Mouse (Mus musculus): ENCODE data around the gene Fpgs. TPM values are rescaled to one million over a fixed set of nuclear protein-coding genes. Genes with fewer than 3 reads are reported as not detected.
A peak's percentile ranks its signal among the peaks of the same experiment; 100 is the strongest.

Fpgs gene
- polyA plus RNA-seq, 1 experiment from 2014 or later = 31.1 TPM

DNA sequence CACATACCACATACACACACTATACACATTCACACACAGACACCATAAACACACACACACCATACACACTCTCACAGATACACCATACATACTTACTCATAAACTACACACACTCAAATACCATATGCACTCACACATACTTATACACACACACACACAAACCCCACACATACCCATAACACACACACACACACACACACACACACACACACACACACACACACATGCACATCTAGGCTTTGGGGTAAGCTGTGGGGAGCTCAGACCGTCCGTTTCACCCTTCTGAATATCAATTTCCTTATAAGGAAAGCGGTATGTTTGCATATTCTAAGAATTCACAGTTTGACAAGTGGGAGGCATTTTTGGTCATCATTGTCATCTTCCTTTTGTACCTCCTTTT is 18.6 kb upstream of the Fpgs start:
- Histone ChIP-seq H3K4me1 (peaks cover 24% of the 10 kb centered on the region), H3K4me2 (replicated peaks) (no peak overlapping the region; the same call in 1 of the 2 replicates), H3K36me3 (no peaks in the 10 kb centered on the region), H3K4me3 (no peak overlapping the region), H3K27me3 (no peaks in the 10 kb centered on the region; the same call in 1 of the 2 replicates), H3K9me3 (no peaks in the 10 kb centered on the region), H3K9ac (0 out of 2 replicates have a peak overlapping the region, but pooled peaks have one; percentile 1), H3K27ac (no peak overlapping the region; the same call in 1 of the 2 replicates)
- 77% methylated on average over 3 of the region's 3 CpGs for WGBS
- ATAC-seq (ENCODE audit: insufficient number of reproducible peaks, insufficient read depth, low FRiP score, low TSS enrichment) = no peak

DNA sequence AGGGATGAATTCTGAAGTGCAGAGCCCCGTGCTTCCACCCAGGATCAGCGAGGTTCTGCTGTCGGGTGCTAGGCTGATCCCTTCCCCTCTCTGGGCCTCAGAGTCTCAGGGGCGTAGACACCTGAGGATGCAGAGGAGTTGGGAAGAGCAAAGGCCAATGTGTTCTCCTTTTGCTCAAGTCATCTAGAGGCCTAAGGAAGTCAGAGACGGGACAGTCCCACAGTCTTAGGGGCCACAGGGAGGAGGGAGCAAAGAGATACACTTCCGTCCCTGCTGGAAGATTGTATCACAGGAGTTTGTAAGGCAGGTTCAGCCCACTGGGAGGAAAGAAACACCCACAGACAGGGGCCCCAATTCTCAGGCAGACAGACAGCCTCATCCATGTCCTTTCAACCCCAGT is 18.1 kb upstream of the Fpgs start:
- H3K27me3 ChIP-seq = no peaks in the 10 kb centered on the region; the same call in 1 of the 2 replicates
- 0 out of 2 replicates have a peak overlapping the region, but pooled peaks have one; percentile 1 for H3K9ac ChIP-seq
- H3K27ac ChIP-seq = no peak overlapping the region; the same call in 1 of the 2 replicates
- H3K4me3 ChIP-seq = no peak overlapping the region
- no peak for ATAC-seq (ENCODE audit: insufficient number of reproducible peaks, insufficient read depth, low FRiP score, low TSS enrichment)
- peaks cover 24% of the 10 kb centered on the region for H3K4me1 ChIP-seq
- 54% methylated on average over 6 of the region's 6 CpGs for WGBS
- H3K9me3 ChIP-seq = no peaks in the 10 kb centered on the region
- H3K4me2 ChIP-seq (replicated peaks) = peak overlapping the region; percentile 27
- H3K36me3 ChIP-seq = no peaks in the 10 kb centered on the region

- H3K4me1 ChIP-seq = peaks cover 24% of the 10 kb centered on the region
- peak within 1 kb of the TSS; percentile 27 for H3K4me2 ChIP-seq (replicated peaks)
- ATAC-seq (ENCODE audit: insufficient number of reproducible peaks, insufficient read depth, low FRiP score, low TSS enrichment) = 0 out of 2 replicates have a peak, but pooled peaks have one; percentile 12
Observed at GRCm38 (mm10) chr2:32720681-32721229, 16.8 kb upstream of the Fpgs start, which contains the start of gene Sh2d3c. TSS of gene Sh2d3c (plus strand) at chr2:32721055.

GRCm38 (mm10) chr2:32720053-32720452 is 16.1 kb upstream of the Fpgs start:
- no peaks in the 10 kb centered on the region; the same call in 1 of the 2 replicates for H3K27me3 ChIP-seq
- ATAC-seq (ENCODE audit: insufficient number of reproducible peaks, insufficient read depth, low FRiP score, low TSS enrichment) = no peak
- H3K36me3 ChIP-seq = no peaks in the 10 kb centered on the region
- H3K27ac ChIP-seq = no peak overlapping the region
- H3K4me3 ChIP-seq = no peak overlapping the region
- 92% methylated on average over 3 of the region's 3 CpGs for WGBS
- no peak overlapping the region for H3K9ac ChIP-seq
- H3K4me2 ChIP-seq (replicated peaks) = no peak overlapping the region
- H3K4me1 ChIP-seq = peaks cover 26% of the 10 kb centered on the region
- no peaks in the 10 kb centered on the region for H3K9me3 ChIP-seq

More at GRCm38 (mm10) chr2:32720681-32721229, 16.8 kb upstream of the Fpgs start, which contains the start of gene Sh2d3c:
- H3K9ac ChIP-seq = peak within 1 kb of the TSS; percentile 33; the same call in 1 of the 2 replicates
- no peaks in the 10 kb centered on the region for H3K9me3 ChIP-seq
- H3K4me3 ChIP-seq = no peak within 1 kb of the TSS
- no peaks in the 10 kb centered on the region for H3K36me3 ChIP-seq
- WGBS = 40% methylated on average over 8 of the region's 8 CpGs
- H3K27ac ChIP-seq = peak within 1 kb of the TSS; percentile 51
- no peaks in the 10 kb centered on the region; the same call in 1 of the 2 replicates for H3K27me3 ChIP-seq

- Histone ChIP-seq H3K9ac (no peak overlapping the region), H3K27me3 (no peaks in the 10 kb centered on the region; the same call in 1 of the 2 replicates), H3K27ac (no peak overlapping the region), H3K4me1 (peaks cover 38% of the 10 kb centered on the region), H3K4me3 (no peak overlapping the region), H3K36me3 (no peaks in the 10 kb centered on the region), H3K4me2 (replicated peaks) (no peak overlapping the region), H3K9me3 (no peaks in the 10 kb centered on the region)
- WGBS = 40% methylated on average over 9 of the region's 9 CpGs
- no peak for ATAC-seq (ENCODE audit: insufficient number of reproducible peaks, insufficient read depth, low FRiP score, low TSS enrichment)
Observed at GRCm38 (mm10) chr2:32718761-32719160, 14.8 kb upstream of the Fpgs start.

- Histone ChIP-seq H3K27me3 (no peaks in the 10 kb centered on the region), H3K4me2 (replicated peaks) (no peak overlapping the region), H3K9me3 (no peaks in the 10 kb centered on the region), H3K9ac (no peak overlapping the region), H3K36me3 (peaks cover 12% of the 10 kb centered on the region), H3K27ac (peak overlapping the region; percentile 98), H3K4me3 (no peak overlapping the region), H3K4me1 (peaks cover 27% of the 10 kb centered on the region)
- 63% methylated on average over 4 of the region's 4 CpGs for WGBS
- ATAC-seq (ENCODE audit: insufficient number of reproducible peaks, insufficient read depth, low FRiP score, low TSS enrichment) = no peak
Observed at GRCm38 (mm10) chr2:32714987-32715425, 11.1 kb upstream of the Fpgs start.

DNA sequence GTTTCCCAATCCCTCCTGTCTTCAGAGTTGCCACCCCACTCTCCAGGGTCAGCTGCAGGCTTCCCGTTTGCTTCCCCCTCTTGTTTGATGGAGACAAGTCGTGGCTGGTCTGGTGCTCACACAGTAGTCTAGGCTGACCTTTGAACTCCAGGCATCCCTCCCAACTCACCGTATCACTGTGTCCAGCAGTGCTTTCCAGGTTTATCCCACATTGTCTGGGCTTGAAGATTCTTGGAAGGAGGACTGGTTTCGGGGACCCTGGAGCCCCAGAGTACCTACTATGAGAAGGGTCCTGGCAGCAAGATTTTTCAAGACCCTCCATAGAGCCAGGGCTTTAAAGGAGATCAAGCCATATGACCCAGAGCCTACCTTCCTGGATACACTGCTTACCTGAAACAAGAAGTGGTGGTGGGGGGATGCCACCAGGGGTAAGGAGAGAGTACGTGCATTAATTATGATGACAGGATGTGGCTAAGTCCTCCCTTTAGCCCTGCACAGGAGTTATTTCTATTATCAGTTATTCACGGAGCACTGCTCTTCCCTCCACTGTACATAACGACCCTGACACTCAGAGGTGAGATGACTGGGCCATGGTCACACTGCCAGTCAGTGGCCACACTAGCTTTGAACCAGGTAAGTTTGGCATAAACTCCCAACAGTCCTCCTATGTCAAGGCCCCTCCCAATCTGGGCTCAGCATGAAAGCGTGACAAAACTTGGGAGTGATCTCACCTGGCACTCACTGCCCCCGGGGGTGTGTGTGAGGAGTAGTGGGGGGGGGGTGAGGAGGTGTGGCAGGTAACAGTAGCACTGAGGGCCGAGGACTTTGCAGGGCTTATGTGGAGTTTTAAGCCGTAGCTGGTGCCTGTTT is 10.4 kb upstream of the Fpgs start:
- Histone ChIP-seq H3K9ac (peak overlapping the region; percentile 85; the same call in 1 of the 2 replicates), H3K27ac (peak overlapping the region; percentile 98), H3K36me3 (peaks cover 18% of the 10 kb centered on the region), H3K27me3 (no peaks in the 10 kb centered on the region), H3K4me1 (peaks cover 27% of the 10 kb centered on the region), H3K4me2 (replicated peaks) (peak overlapping the region; percentile 85; the same call in 1 of the 2 replicates), H3K4me3 (peak overlapping the region; percentile 93; the same call in 1 of the 2 replicates), H3K9me3 (no peaks in the 10 kb centered on the region)
- WGBS = 50% methylated on average over 11 of the region's 11 CpGs
- no peak for ATAC-seq (ENCODE audit: insufficient number of reproducible peaks, insufficient read depth, low FRiP score, low TSS enrichment)

DNA sequence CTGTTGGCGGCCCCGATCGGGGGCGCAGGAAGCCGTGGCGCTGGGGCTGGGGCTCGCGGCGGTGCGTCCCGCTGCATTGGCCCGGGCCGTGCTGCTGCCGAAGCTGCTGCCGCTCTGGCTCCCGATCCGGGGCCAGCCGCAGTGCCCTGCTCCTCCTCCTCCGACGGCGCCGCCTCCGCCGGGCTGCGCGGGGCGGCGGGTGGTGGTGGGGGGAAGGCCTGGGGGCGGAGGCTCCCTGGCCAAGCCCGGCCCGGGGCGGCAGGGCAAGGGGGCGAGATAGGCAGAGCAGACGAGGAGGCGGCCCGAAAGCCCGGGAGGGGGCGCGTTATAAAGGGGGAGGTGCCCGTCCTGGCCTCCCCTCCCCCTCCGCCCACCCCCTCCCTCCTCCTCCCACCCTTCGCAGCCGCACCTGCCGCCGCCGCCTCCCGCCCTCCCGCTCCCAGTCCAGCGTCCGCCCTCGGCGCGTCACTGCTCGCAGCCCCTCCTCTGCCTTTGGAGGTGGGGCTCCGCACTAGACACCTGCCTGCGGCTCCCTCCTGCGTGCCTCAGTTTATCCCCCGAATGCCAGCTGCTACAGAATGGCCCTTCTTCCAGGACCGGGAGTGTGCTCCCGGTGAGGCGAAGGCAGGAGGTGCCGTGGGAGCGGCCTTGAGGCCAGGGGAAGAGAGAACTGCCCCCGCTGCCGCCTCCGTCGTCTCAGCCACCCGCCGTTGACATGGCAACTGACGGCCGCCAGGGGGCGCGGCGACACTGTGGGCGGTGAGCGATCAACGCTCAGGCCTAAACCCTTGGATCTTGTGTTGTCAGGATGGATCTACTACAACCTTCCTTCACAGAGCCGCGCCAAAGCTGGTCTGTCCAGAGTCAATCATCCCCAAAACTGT is 9.2 kb upstream of the Fpgs start, which contains the start of gene Cdk9:
Gene Cdk9 (minus strand): TSS at position 143 of the 884 bp plus-strand sequence.
- Histone ChIP-seq H3K4me1 (peaks cover 25% of the 10 kb centered on the region), H3K9ac (peak within 1 kb of the TSS; percentile 85), H3K27me3 (no peaks in the 10 kb centered on the region), H3K9me3 (no peaks in the 10 kb centered on the region), H3K36me3 (peaks cover 30% of the 10 kb centered on the region), H3K4me2 (replicated peaks) (peak within 1 kb of the TSS; percentile 85), H3K4me3 (peak within 1 kb of the TSS; percentile 93), H3K27ac (peak within 1 kb of the TSS; percentile 98)
- under 1% methylated on average over 63 of the region's 79 CpGs for WGBS
- peak; percentile 77 for ATAC-seq (ENCODE audit: insufficient number of reproducible peaks, insufficient read depth, low FRiP score, low TSS enrichment)

- peak overlapping the region; percentile 85 for H3K9ac ChIP-seq
- under 1% methylated on average over 41 of the region's 44 CpGs for WGBS
Observed at GRCm38 (mm10) chr2:32712586-32712933, 8.6 kb upstream of the Fpgs start.

GRCm38 (mm10) chr2:32712108-32712551 is 8.2 kb upstream of the Fpgs start:
- peak overlapping the region; percentile 93 for H3K4me3 ChIP-seq
- peaks cover 39% of the 10 kb centered on the region for H3K36me3 ChIP-seq
- H3K27ac ChIP-seq = peak overlapping the region; percentile 98
- no peaks in the 10 kb centered on the region for H3K27me3 ChIP-seq
- under 1% methylated on average over 41 of the region's 41 CpGs for WGBS
- peak; percentile 50 for ATAC-seq (ENCODE audit: insufficient number of reproducible peaks, insufficient read depth, low FRiP score, low TSS enrichment)
- H3K4me1 ChIP-seq = peaks cover 25% of the 10 kb centered on the region
- H3K4me2 ChIP-seq (replicated peaks) = peak overlapping the region; percentile 85
- no peaks in the 10 kb centered on the region for H3K9me3 ChIP-seq
- peak overlapping the region; percentile 85 for H3K9ac ChIP-seq

More at GRCm38 (mm10) chr2:32712586-32712933, 8.6 kb upstream of the Fpgs start:
- H3K27me3 ChIP-seq = no peaks in the 10 kb centered on the region
- H3K36me3 ChIP-seq = peaks cover 36% of the 10 kb centered on the region
- peak overlapping the region; percentile 98 for H3K27ac ChIP-seq
- peak; percentile 87 for ATAC-seq (ENCODE audit: insufficient number of reproducible peaks, insufficient read depth, low FRiP score, low TSS enrichment)
- peak overlapping the region; percentile 85 for H3K4me2 ChIP-seq (replicated peaks)
- peaks cover 25% of the 10 kb centered on the region for H3K4me1 ChIP-seq
- H3K9me3 ChIP-seq = no peaks in the 10 kb centered on the region
- peak overlapping the region; percentile 93 for H3K4me3 ChIP-seq

All from embryonic facial prominence, embryonic 12.5 days (tissue).